Mouse (Mus musculus): ENCODE measurements around the gene Hdac4. TPM values are rescaled to one million over a fixed set of nuclear protein-coding genes. Genes with fewer than 3 reads are reported as not detected.

Hdac4 gene
- polyA plus RNA-seq, 1 experiment: 21.2 TPM

DNA sequence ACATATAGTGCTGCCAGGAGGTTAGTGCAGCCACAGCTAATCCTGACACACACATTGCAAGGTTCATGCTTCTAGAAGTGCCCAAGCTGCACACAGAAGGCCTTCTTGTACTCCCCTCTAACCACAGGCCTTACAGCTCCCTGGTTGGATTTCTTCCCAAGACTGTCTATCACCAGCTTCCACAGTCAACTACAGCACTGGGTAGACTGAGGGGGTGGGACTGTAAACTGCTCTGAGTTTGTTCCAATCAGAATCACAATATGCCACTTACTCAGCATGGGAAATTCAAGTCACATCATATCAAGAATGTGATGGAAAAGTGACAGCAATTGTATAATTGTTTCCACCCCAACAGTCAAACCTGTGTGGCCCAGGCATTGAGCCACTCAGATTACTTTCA is 180.2 kb downstream of the Hdac4 start:
- no peak overlapping the region for H3ac ChIP-seq (ENCODE audit: control insufficient read depth, insufficient read length)
- H3K27me3 ChIP-seq (ENCODE audit: control insufficient read depth, insufficient read depth, insufficient read length): no peaks in the 10 kb centered on the region
- H3K79me2 ChIP-seq (ENCODE audit: control insufficient read depth, insufficient read depth): peaks cover 14% of the 10 kb centered on the region
- no peak overlapping the region for H3K4me2 ChIP-seq (ENCODE audit: low read depth)
- H3K4me3 ChIP-seq: no peak overlapping the region
- TF ChIP-seq MAX (IDR thresholded peaks at IDR 0.05; ENCODE audit: low read depth) (no peak), TCF3 (IDR thresholded peaks at IDR 0.05; ENCODE audit: insufficient read length, low read depth) (no peak)
- H3K36me3 ChIP-seq (ENCODE audit: control insufficient read depth, insufficient read depth): peaks cover 18% of the 10 kb centered on the region

DNA sequence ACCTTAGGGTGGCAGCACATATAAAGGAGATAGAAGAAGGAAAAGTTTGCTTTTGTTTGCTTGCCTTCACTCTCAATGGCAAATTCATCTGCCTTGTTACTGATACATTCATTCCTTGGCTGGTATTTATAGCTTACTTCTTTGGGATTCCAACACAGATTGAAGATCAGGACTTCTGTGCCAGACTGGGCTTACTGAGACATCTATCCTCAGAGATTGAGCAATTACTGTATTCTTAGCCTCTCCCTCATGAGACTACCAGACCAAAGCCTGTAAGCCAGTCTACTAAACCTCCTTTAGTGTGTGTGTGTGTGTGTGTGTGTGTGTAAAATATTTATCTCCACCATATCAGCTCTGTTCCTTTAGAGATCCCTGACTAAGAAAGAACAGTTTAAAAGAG is 181.0 kb downstream of the Hdac4 start:
- no peak overlapping the region for H3K4me2 ChIP-seq (ENCODE audit: low read depth)
- H3K36me3 ChIP-seq (ENCODE audit: control insufficient read depth, insufficient read depth): peaks cover 25% of the 10 kb centered on the region
- H3K79me2 ChIP-seq (ENCODE audit: control insufficient read depth, insufficient read depth): peaks cover 12% of the 10 kb centered on the region
- no peak overlapping the region for H3ac ChIP-seq (ENCODE audit: control insufficient read depth, insufficient read length)
- no peak overlapping the region for H3K4me3 ChIP-seq
- no peaks in the 10 kb centered on the region for H3K27me3 ChIP-seq (ENCODE audit: control insufficient read depth, insufficient read depth, insufficient read length)
- TF ChIP-seq USF1 (IDR thresholded peaks at IDR 0.05; ENCODE audit: low read depth): no peak
- no peak for TF ChIP-seq POLR2A (IDR thresholded peaks at IDR 0.05; ENCODE audit: insufficient read length, low read depth)
- no peak for TF ChIP-seq SRF (IDR thresholded peaks at IDR 0.05; ENCODE audit: control insufficient read depth, insufficient read length, low read depth)
- TF ChIP-seq MYOG (IDR thresholded peaks at IDR 0.05; ENCODE audit: control insufficient read depth in 1 of 3, insufficient read depth in 1 of 3, insufficient read length in 2 of 3, low read depth in 2 of 3): no peak
- TF ChIP-seq TCF3 (IDR thresholded peaks at IDR 0.05; ENCODE audit: insufficient read length, low read depth): no peak

DNA sequence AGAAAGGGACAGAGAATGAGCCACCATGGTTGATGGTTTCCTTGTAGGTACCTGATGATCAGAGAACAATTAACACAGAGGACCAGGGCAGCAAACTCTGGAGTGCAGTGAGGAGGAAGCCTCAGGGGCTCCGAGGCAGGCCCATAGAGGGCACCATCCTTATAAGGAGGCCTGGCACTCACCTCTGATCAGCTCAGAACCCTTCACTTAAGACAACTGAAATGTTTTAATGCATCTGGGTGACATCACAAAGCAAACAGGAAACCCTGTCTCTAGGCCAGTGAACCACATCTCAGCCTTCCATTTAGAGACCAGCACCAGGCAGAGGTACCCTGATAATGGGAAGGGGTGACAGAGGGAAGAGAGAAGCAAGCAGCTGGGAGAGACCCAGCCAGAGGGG is 188.8 kb downstream of the Hdac4 start:
- Histone ChIP-seq H3K79me2 (ENCODE audit: control insufficient read depth, insufficient read depth) (peaks cover 3% of the 10 kb centered on the region), H3K27me3 (ENCODE audit: control insufficient read depth, insufficient read depth, insufficient read length) (no peaks in the 10 kb centered on the region), H3K36me3 (ENCODE audit: control insufficient read depth, insufficient read depth) (peaks cover 17% of the 10 kb centered on the region), H3K4me3 (no peak overlapping the region), H3K4me2 (ENCODE audit: low read depth) (no peak overlapping the region), H3ac (ENCODE audit: control insufficient read depth, insufficient read length) (no peak overlapping the region)
- TF ChIP-seq E2F4 (IDR thresholded peaks at IDR 0.05; ENCODE audit: insufficient read depth) (no peak), MAX (IDR thresholded peaks at IDR 0.05; ENCODE audit: low read depth) (no peak), MYOD1 (IDR thresholded peaks at IDR 0.05; ENCODE audit: control insufficient read depth in 1 of 3, insufficient read length in 2 of 3, low read depth in 2 of 3) (no peak), POLR2AphosphoS2 (IDR thresholded peaks at IDR 0.05; ENCODE audit: insufficient read length, low read depth) (no peak), MYOG (IDR thresholded peaks at IDR 0.05; ENCODE audit: control insufficient read depth in 1 of 3, insufficient read depth in 1 of 3, insufficient read length in 2 of 3, low read depth in 2 of 3) (no peak), POLR2A (IDR thresholded peaks at IDR 0.05; ENCODE audit: insufficient read length, low read depth) (no peak), SRF (IDR thresholded peaks at IDR 0.05; ENCODE audit: control insufficient read depth, insufficient read length, low read depth) (no peak), TCF12 (IDR thresholded peaks at IDR 0.05; ENCODE audit: insufficient read depth, poor library complexity, severe bottlenecking) (no peak), REST (IDR thresholded peaks at IDR 0.05; ENCODE audit: insufficient read depth, insufficient read length) (no peak), CEBPB (IDR thresholded peaks at IDR 0.05; ENCODE audit: insufficient read depth, poor library complexity, severe bottlenecking) (no peak), TCF3 (IDR thresholded peaks at IDR 0.05; ENCODE audit: insufficient read length, low read depth) (no peak), USF1 (IDR thresholded peaks at IDR 0.05; ENCODE audit: low read depth) (no peak)

DNA sequence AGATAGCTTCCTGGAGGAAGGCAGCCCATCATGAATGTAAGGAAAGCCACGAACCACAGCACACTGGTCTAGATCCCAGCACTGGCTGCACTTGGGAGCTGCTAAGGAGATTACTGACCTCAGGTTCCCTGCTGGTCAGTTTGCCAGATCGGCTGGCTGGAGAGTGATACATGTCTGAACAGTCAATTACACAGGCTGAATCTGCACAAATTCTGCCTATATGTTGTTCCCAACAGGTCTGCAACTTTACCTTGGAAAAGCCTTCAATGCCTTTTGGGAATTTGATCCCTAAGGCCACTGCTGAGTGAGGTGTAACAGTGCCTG is 189.9 kb downstream of the Hdac4 start:
- Histone ChIP-seq H3ac (ENCODE audit: control insufficient read depth, insufficient read length) (no peak overlapping the region), H3K4me3 (no peak overlapping the region), H3K36me3 (ENCODE audit: control insufficient read depth, insufficient read depth) (peaks cover 15% of the 10 kb centered on the region), H3K4me2 (ENCODE audit: low read depth) (no peak overlapping the region), H3K79me2 (ENCODE audit: control insufficient read depth, insufficient read depth) (peaks cover 3% of the 10 kb centered on the region), H3K27me3 (ENCODE audit: control insufficient read depth, insufficient read depth, insufficient read length) (no peaks in the 10 kb centered on the region)
- no peak for TF ChIP-seq TCF12 (IDR thresholded peaks at IDR 0.05; ENCODE audit: insufficient read depth, poor library complexity, severe bottlenecking)

DNA sequence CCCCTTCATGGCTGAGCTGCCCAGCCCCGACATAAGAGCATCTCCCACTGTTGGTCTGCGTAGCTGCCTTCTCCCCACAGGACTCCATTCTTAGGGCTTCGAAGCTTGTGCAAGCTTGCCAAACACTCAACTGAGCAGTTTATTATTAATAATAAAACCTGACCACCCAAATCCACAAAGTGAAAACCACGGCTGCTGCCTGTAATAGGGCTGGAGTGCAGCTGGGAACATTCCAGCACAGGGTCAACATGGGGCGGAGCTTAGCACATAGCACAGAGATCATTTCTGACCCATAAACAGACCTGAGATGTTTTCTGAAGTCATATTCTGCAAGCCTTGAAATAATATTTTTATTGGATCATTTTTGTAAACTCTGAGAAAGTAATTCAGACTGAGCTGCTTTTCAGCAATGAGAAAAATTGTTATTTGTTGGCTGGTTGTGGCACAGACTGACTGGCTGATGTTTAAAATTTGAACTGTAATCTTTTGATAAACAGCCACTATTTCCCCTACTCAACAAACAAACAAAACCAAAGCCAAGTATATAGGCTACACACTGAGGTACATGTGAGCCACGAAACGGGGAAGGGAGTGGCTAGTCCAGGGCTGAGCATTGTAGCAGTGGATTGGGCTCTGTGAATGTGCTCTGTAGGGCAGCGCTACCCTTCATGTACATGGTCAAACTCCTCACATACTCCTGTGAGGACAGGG is 190.4 kb downstream of the Hdac4 start:
- Histone ChIP-seq H3ac (ENCODE audit: control insufficient read depth, insufficient read length) (no peak overlapping the region), H3K4me2 (ENCODE audit: low read depth) (no peak overlapping the region), H3K79me2 (ENCODE audit: control insufficient read depth, insufficient read depth) (peaks cover 3% of the 10 kb centered on the region), H3K4me3 (no peak overlapping the region), H3K36me3 (ENCODE audit: control insufficient read depth, insufficient read depth) (peaks cover 13% of the 10 kb centered on the region), H3K27me3 (ENCODE audit: control insufficient read depth, insufficient read depth, insufficient read length) (no peaks in the 10 kb centered on the region)
- no peak for TF ChIP-seq POLR2AphosphoS2 (IDR thresholded peaks at IDR 0.05; ENCODE audit: insufficient read length, low read depth)
- no peak for TF ChIP-seq E2F4 (IDR thresholded peaks at IDR 0.05; ENCODE audit: insufficient read depth)
- no peak for TF ChIP-seq POLR2A (IDR thresholded peaks at IDR 0.05; ENCODE audit: insufficient read length, low read depth)

DNA sequence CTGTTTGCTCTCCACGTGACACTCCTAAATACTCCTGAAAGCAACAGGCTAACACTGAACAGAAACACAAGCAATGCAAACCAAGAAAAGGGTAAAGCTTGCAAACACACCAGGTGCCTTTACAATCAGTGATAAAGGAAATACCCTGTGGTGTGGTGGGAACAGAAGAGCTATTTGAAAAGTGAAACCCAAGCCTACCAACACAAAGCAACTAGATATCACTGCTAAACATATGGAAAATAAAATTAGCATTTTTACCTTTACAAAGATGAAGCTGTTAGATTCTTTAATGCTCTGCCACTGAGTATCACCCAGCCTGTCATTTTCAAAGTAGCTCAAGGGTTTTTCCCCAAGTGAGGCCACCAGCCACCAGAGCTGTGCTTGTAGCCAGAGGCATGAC is 191.4 kb downstream of the Hdac4 start:
- H3K36me3 ChIP-seq (ENCODE audit: control insufficient read depth, insufficient read depth): peaks cover 14% of the 10 kb centered on the region
- H3K79me2 ChIP-seq (ENCODE audit: control insufficient read depth, insufficient read depth): peaks cover 3% of the 10 kb centered on the region
- TF ChIP-seq TCF3 (IDR thresholded peaks at IDR 0.05; ENCODE audit: insufficient read length, low read depth) (no peak), CEBPB (IDR thresholded peaks at IDR 0.05; ENCODE audit: insufficient read depth, poor library complexity, severe bottlenecking) (no peak), MYOG (IDR thresholded peaks at IDR 0.05; ENCODE audit: control insufficient read depth in 1 of 3, insufficient read depth in 1 of 3, insufficient read length in 2 of 3, low read depth in 2 of 3) (no peak), MYOD1 (IDR thresholded peaks at IDR 0.05; ENCODE audit: control insufficient read depth in 1 of 3, insufficient read length in 2 of 3, low read depth in 2 of 3) (no peak), E2F4 (IDR thresholded peaks at IDR 0.05; ENCODE audit: insufficient read depth) (no peak), USF1 (IDR thresholded peaks at IDR 0.05; ENCODE audit: low read depth) (no peak), REST (IDR thresholded peaks at IDR 0.05; ENCODE audit: insufficient read depth, insufficient read length) (no peak), POLR2AphosphoS2 (IDR thresholded peaks at IDR 0.05; ENCODE audit: insufficient read length, low read depth) (no peak), POLR2A (IDR thresholded peaks at IDR 0.05; ENCODE audit: insufficient read length, low read depth) (no peak), TCF12 (IDR thresholded peaks at IDR 0.05; ENCODE audit: insufficient read depth, poor library complexity, severe bottlenecking) (no peak), SRF (IDR thresholded peaks at IDR 0.05; ENCODE audit: control insufficient read depth, insufficient read length, low read depth) (no peak), MAX (IDR thresholded peaks at IDR 0.05; ENCODE audit: low read depth) (no peak)

More for the DNA sequence above, 191.4 kb downstream of the Hdac4 start:
- Histone ChIP-seq H3K27me3 (ENCODE audit: control insufficient read depth, insufficient read depth, insufficient read length) (no peaks in the 10 kb centered on the region), H3ac (ENCODE audit: control insufficient read depth, insufficient read length) (no peak overlapping the region), H3K4me3 (no peak overlapping the region), H3K4me2 (ENCODE audit: low read depth) (no peak overlapping the region)

Data from myocyte (in vitro differentiated cells).